Mouse (Mus musculus) telencephalon, adult 2 months (tissue): ENCODE results near the gene Ikbkg.
"Not testable (repeated sequence)": the region's sequence is repeated elsewhere in the genome, so short reads cannot be mapped to it uniquely, and the experiment has no call there.

Source experiments
- DNase-seq: peaks from one replicate; pipeline ENCODE4 v3.0.0-alpha.2; 2011; ENCODE audit warnings: low read depth, low spot score

Gene Ikbkg

DNA sequence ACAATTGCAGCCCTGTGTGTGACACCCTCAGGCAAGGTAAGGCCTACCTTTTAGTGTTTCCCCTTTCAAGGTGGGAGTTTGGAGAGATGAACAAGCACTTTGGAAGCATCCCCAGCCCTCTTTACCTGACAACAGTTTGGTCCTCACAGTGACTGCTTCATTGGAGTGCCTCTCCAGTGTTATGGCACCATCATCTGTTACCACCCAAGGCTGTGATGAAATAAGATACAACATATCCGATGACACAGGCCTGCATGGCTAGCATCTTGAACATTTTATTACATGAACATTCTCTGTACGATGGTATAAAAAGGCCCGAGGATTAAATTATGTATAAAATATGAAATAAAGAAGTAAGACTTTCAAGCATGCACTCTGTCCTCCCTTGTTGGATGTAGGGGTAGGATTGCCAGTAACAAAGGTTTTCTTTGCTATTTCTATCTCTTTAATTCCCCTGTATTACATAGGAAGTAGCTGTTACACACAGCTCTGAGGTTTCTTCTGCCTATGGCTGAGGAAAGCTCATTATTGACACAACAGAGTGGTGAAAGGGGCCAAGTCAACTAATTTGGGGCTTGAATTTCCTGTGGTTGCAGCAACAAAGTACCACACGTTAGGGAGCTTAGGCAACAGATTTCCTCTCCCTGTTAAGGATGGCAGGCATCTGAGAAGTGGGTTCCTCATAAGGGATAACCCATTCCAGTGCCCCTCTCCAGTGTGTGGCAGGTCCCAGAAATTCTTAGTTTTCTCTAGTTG, 58.2 kb downstream of the Ikbkg start:
- DNase-seq, result no peak

DNA sequence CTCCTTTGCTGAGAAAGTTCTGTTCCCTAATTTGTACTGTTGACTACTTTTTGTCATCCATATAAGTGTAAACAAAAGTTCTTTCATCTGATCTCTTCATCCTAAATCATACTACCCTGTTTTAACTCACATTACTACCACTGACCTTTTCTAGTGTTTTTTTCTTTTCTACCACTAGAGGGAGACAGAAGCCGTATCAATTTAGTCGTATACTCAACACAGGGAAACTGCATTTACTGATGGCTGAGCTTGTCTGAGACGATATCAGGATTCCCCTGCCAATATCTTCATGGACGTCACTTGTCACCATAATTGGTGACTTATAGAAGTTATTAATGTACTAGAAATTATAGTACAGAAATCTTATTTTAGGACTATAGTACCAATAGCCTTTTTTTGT, 59.7 kb downstream of the Ikbkg start:
- DNase-seq, result peak; percentile 11

DNA sequence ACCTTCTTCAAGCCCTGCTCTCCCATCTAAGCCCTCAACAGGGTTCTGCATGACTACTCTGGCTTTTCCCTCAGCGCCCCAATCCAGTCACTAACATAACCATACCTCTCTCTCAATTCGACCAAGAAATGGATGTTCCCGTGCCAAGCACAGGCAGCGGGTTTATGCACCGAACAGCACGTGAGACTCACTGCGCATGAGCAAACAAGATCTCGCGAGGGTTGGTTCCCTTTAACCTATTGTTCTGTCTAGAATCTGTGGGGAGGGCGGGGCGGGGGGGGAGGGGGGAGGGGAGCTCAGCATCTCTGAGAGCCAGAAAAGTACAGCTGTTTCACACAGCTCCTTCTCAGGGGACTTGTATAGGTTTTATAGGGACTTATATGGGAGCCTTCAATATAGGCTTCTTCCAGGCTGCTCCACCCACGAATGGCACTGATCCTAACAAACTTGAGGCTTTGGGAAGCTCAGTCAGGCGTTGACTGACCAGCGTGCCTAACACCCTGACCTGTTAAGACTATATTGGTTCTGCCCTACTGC, 88.3 kb downstream of the Ikbkg start, which contains the start of gene Gm6880:
Gene Gm6880 (minus strand): TSS at position 51 of the 537 bp plus-strand sequence.
- not testable (repeated sequence) for DNase-seq

DNA sequence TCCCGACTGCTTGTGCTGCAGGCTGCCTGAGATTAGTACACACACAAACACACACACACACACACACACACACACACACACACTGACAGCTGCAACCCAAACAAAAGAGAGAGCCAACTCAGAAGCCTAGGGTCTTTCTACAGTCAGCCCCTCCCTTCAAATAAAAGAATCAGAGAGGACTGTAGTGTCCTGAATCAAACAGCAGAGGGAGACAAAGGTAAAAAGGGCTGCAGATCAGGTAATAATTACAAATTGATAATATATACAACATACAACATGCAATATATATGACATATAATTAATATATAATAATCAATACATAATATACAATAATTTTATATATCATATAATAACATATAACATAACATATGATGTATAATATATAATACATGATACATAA, 104.0 kb downstream of the Ikbkg start:
- no peak for DNase-seq
